ENCODE assay signal across 8 mouse cellular contexts in genomic region chr17:35120745-35121142, GRCm38 (mm10). TPM values are rescaled to one million over a fixed set of nuclear protein-coding genes. Genes with fewer than 3 reads are reported as not detected.
DNase-seq lines count a peak whose midpoint lies in the region; ATAC-seq and TF ChIP-seq lines count a peak whose summit lies in the region.

No protein-coding gene starts in this region.

- DNase-seq in cerebellum, adult 11 months: no peak
- no peak for DNase-seq in thymus, adult 2 months
- no peak for DNase-seq in thymus, adult 18-20 months
- no peak for DNase-seq in hindbrain, embryonic 11.5 days (ENCODE audit: low spot score)
- no peak for DNase-seq in liver, embryonic 13.5 days

- H3K27me3 ChIP-seq in thymus, adult 2 months (ENCODE audit: control insufficient read depth, insufficient read depth, low read length): no peaks in the 10 kb centered on the region
- no peaks in the 10 kb centered on the region for H3K27me3 ChIP-seq in hindbrain, embryonic 11.5 days (ENCODE audit: control insufficient read depth, insufficient read depth, low read length)
- no peaks in the 10 kb centered on the region for H3K27me3 ChIP-seq in liver, embryonic 13.5 days
- H3K27me3 ChIP-seq in stomach, embryonic 15.5 days (replicated peaks): no peaks in the 10 kb centered on the region

- peak; percentile 29; the same call in 1 of the 2 replicates for ATAC-seq in cerebellum, adult (ENCODE audit: insufficient number of reproducible peaks, low FRiP score, low TSS enrichment)
- no peak; the same call in 1 of the 2 replicates for ATAC-seq in hindbrain, embryonic 11.5 days (ENCODE audit: low FRiP score)
- ATAC-seq in liver, embryonic 13.5 days (ENCODE audit: low read depth): peak; percentile 3; the same call in 1 of the 2 replicates
- peak; percentile 0; the same call in 1 of the 2 replicates for ATAC-seq in stomach, embryonic 15.5 days (ENCODE audit: insufficient read depth, low FRiP score, low read depth)
- ATAC-seq in monocyte, adult 5-6 weeks (replicated peaks; ENCODE audit: insufficient number of reproducible peaks, low FRiP score, low TSS enrichment, poor library complexity, severe bottlenecking): no peak

- TF ChIP-seq POLR2A in thymus, adult 2 months (IDR thresholded peaks at IDR 0.05; ENCODE audit: control insufficient read depth, extremely low read depth, insufficient read depth, low read length, poor library complexity): 0 out of 2 replicates have a peak, but pooled peaks have one; percentile 3

- H3K27ac ChIP-seq in thymus, adult 2 months (ENCODE audit: control insufficient read depth, insufficient read depth, low read length): no peak overlapping the region
- peak overlapping the region; percentile 54 for H3K27ac ChIP-seq in hindbrain, embryonic 11.5 days (ENCODE audit: low read depth, low read length)
- peak overlapping the region; percentile 84 for H3K27ac ChIP-seq in liver, embryonic 13.5 days
- peak overlapping the region; percentile 80 for H3K27ac ChIP-seq in stomach, embryonic 15.5 days

- H3K9ac ChIP-seq in hindbrain, embryonic 11.5 days (ENCODE audit: low read depth, low read length): peak overlapping the region; percentile 94
- H3K9ac ChIP-seq in liver, embryonic 13.5 days: peak overlapping the region; percentile 97
- peak overlapping the region; percentile 88 for H3K9ac ChIP-seq in stomach, embryonic 15.5 days

- peaks cover 16% of the 10 kb centered on the region for H3K4me1 ChIP-seq in thymus, adult 2 months (replicated peaks; ENCODE audit: control insufficient read depth, insufficient read depth, low read length)
- H3K4me1 ChIP-seq in hindbrain, embryonic 11.5 days (replicated peaks; ENCODE audit: control insufficient read depth, insufficient read depth, low read length): no peaks in the 10 kb centered on the region; the same call in 1 of the 2 replicates
- H3K4me1 ChIP-seq in liver, embryonic 13.5 days (replicated peaks): peaks cover 49% of the 10 kb centered on the region
- H3K4me1 ChIP-seq in stomach, embryonic 15.5 days: peaks cover 24% of the 10 kb centered on the region

- under 1% methylated on average over 33 of the region's 33 CpGs for WGBS in thymus, adult 2 months
- under 1% methylated on average over 33 of the region's 33 CpGs for WGBS in hindbrain, embryonic 11.5 days
- WGBS in liver, embryonic 13.5 days (ENCODE audit: insufficient replicate concordance): under 1% methylated on average over 33 of the region's 33 CpGs
- under 1% methylated on average over 33 of the region's 33 CpGs for WGBS in stomach, embryonic 15.5 days

- no peaks in the 10 kb centered on the region for H3K9me3 ChIP-seq in hindbrain, embryonic 11.5 days (ENCODE audit: control insufficient read depth, low read length)
- H3K9me3 ChIP-seq in liver, embryonic 13.5 days (replicated peaks): no peaks in the 10 kb centered on the region
- H3K9me3 ChIP-seq in stomach, embryonic 15.5 days: no peaks in the 10 kb centered on the region

- H3K4me3 ChIP-seq in thymus, adult 2 months (ENCODE audit: control insufficient read depth, insufficient read depth, low read length): peak overlapping the region; percentile 86
- H3K4me3 ChIP-seq in hindbrain, embryonic 11.5 days (ENCODE audit: low read depth, low read length): peak overlapping the region; percentile 97
- H3K4me3 ChIP-seq in liver, embryonic 13.5 days (replicated peaks): peak overlapping the region; percentile 96
- peak overlapping the region; percentile 82 for H3K4me3 ChIP-seq in stomach, embryonic 15.5 days (replicated peaks)

- H3K4me2 ChIP-seq in hindbrain, embryonic 11.5 days (replicated peaks; ENCODE audit: low read depth, low read length): peak overlapping the region; percentile 97
- peak overlapping the region; percentile 97 for H3K4me2 ChIP-seq in liver, embryonic 13.5 days
- H3K4me2 ChIP-seq in stomach, embryonic 15.5 days: peak overlapping the region; percentile 87

- H3K36me3 ChIP-seq in thymus, adult 2 months (ENCODE audit: control insufficient read depth, insufficient read depth, low read length): peaks cover 30% of the 10 kb centered on the region
- peaks cover 9% of the 10 kb centered on the region; the same call in 1 of the 2 replicates for H3K36me3 ChIP-seq in hindbrain, embryonic 11.5 days (ENCODE audit: control insufficient read depth, insufficient read depth, low read length)
- H3K36me3 ChIP-seq in liver, embryonic 13.5 days: peaks cover 57% of the 10 kb centered on the region
- peaks cover 22% of the 10 kb centered on the region for H3K36me3 ChIP-seq in stomach, embryonic 15.5 days

- TF ChIP-seq CTCF in thymus, adult 2 months (IDR thresholded peaks at IDR 0.05; ENCODE audit: borderline replicate concordance, control insufficient read depth, extremely low read depth, insufficient read depth, low read length, poor library complexity): no peak

RNA-seq across cellular contexts. Expression of gene Gpank1, which starts 0.5 kb away (rescaled TPM):
- polyA plus RNA-seq in thymus, adult 2 months (2012; rRNA removed): 35.2 and 37.8 TPM in 2 replicates
- 22.5 and 29.7 TPM in 2 replicates for polyA plus RNA-seq in hindbrain, embryonic 11.5 days (2014; fragmentation: Nextera tagmentation; extraction: Ambion mirVana)
- 14.1 and 14.8 TPM in 2 replicates for polyA plus RNA-seq in liver, embryonic 13.5 days (2015; fragmentation: Nextera tagmentation; extraction: Ambion mirVana)
- polyA plus RNA-seq in stomach, embryonic 15.5 days (2015; fragmentation: Nextera tagmentation; extraction: Ambion mirVana): 17.4 and 19.1 TPM in 2 replicates
- 62.4 to 126 TPM (median 65.8 TPM) in 3 replicates for total RNA-seq in monocyte, adult 5-6 weeks (2017)

RNA-seq across cellular contexts. Expression of gene Csnk2b, which starts 1.1 kb away (rescaled TPM):
- 500 and 515 TPM in 2 replicates for polyA plus RNA-seq in thymus, adult 2 months (2012; rRNA removed)
- polyA plus RNA-seq in hindbrain, embryonic 11.5 days (2014; fragmentation: Nextera tagmentation; extraction: Ambion mirVana): 299 and 310 TPM in 2 replicates
- 176 and 182 TPM in 2 replicates for polyA plus RNA-seq in liver, embryonic 13.5 days (2015; fragmentation: Nextera tagmentation; extraction: Ambion mirVana)
- 251 and 262 TPM in 2 replicates for polyA plus RNA-seq in stomach, embryonic 15.5 days (2015; fragmentation: Nextera tagmentation; extraction: Ambion mirVana)
- 188 to 293 TPM (median 226 TPM) in 3 replicates for total RNA-seq in monocyte, adult 5-6 weeks (2017)

RNA-seq across cellular contexts. Expression of gene D17H6S53E, which starts 5.4 kb away (rescaled TPM):
- 12.9 and 16.0 TPM in 2 replicates for polyA plus RNA-seq in thymus, adult 2 months (2012; rRNA removed)
- 8.4 and 9.2 TPM in 2 replicates for polyA plus RNA-seq in hindbrain, embryonic 11.5 days (2014; fragmentation: Nextera tagmentation; extraction: Ambion mirVana)
- 3.1 and 3.6 TPM in 2 replicates for polyA plus RNA-seq in liver, embryonic 13.5 days (2015; fragmentation: Nextera tagmentation; extraction: Ambion mirVana)
- polyA plus RNA-seq in stomach, embryonic 15.5 days (2015; fragmentation: Nextera tagmentation; extraction: Ambion mirVana): 11.9 and 12.2 TPM in 2 replicates
- 33.5 to 43.7 TPM (median 42.6 TPM) in 3 replicates for total RNA-seq in monocyte, adult 5-6 weeks (2017)

RNA-seq across cellular contexts. Expression of gene Ly6g5b, which starts 5.5 kb away (rescaled TPM):
- polyA plus RNA-seq in thymus, adult 2 months (2012; rRNA removed): 5.9 and 8.3 TPM in 2 replicates
- polyA plus RNA-seq in hindbrain, embryonic 11.5 days (2014; fragmentation: Nextera tagmentation; extraction: Ambion mirVana): 0.89 and 0.96 TPM in 2 replicates
- polyA plus RNA-seq in liver, embryonic 13.5 days (2015; fragmentation: Nextera tagmentation; extraction: Ambion mirVana): 0.21 and 0.28 TPM in 2 replicates
- polyA plus RNA-seq in stomach, embryonic 15.5 days (2015; fragmentation: Nextera tagmentation; extraction: Ambion mirVana): 0.69 and 0.85 TPM in 2 replicates
- not detected in 3 replicates for total RNA-seq in monocyte, adult 5-6 weeks (2017)

RNA-seq across cellular contexts. Expression of gene Apom, which starts 11.1 kb away (rescaled TPM):
- polyA plus RNA-seq in thymus, adult 2 months (2012; rRNA removed): 0.55 and 0.85 TPM in 2 replicates
- polyA plus RNA-seq in hindbrain, embryonic 11.5 days (2014; fragmentation: Nextera tagmentation; extraction: Ambion mirVana): 0.34 and 0.49 TPM in 2 replicates
- polyA plus RNA-seq in liver, embryonic 13.5 days (2015; fragmentation: Nextera tagmentation; extraction: Ambion mirVana): 553 and 573 TPM in 2 replicates
- 21.2 and 47.5 TPM in 2 replicates for polyA plus RNA-seq in stomach, embryonic 15.5 days (2015; fragmentation: Nextera tagmentation; extraction: Ambion mirVana)
- total RNA-seq in monocyte, adult 5-6 weeks (2017): 1.4 TPM in 1 of 3 replicates, not detected in the others

Comparison
In these comparisons a context has a peak if more than half of its experiments do, and no peak if none do; other contexts are left out.
1. ATAC-seq: peak in cerebellum, adult (single experiment), liver, embryonic 13.5 days (single experiment) and stomach, embryonic 15.5 days (single experiment); none in hindbrain, embryonic 11.5 days (single experiment) and monocyte, adult 5-6 weeks (single experiment).
2. Peak in every context shown above with its lines, with median percentiles within 50 percentile points of each other: H3K4me3 ChIP-seq, H3K4me2 ChIP-seq and H3K9ac ChIP-seq.